Mouse (Mus musculus): Measurements from ENCODE around the gene Dock9.

GRCm38 (mm10) chr14:121824322-121825103 lies 26.9 kb upstream of the Dock9 start:
- TF ChIP-seq GATA1 (IDR thresholded peaks at IDR 0.05; ENCODE audit: low read length) (no peak), TAL1 (IDR thresholded peaks at IDR 0.05; ENCODE audit: low read length) (no peak)

All from erythroblast, embryonic 14.5 days (primary cell).